Mouse (Mus musculus): ENCODE results near the gene Rpl3.

Gene Rpl3

DNA sequence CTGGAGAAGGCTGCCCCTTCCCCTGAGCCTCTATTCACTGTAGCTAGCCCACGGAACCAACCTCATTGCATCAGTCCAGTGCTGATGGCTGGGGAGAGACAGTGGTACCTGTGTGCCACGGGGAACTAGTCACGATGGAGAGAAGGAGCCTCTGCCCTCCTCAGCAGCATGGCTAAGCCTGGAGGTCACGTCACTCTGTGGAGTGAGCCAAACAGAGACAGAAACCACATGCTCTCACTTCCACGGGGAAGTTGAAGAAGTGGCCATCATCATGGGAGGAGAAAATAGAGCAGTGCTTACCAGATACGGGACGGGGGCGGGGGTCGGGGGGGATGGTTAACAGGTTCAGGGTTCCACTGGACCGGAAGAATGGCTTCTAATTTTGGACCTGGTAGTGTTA, 61.3 kb downstream of the Rpl3 start:
- no peak for DNase-seq

- no peak for DNase-seq
Observed at GRCm38 (mm10) chr15:80028862-80029261, 62.8 kb downstream of the Rpl3 start.

Data from thymus, postnatal 4 days (tissue).